Mouse (Mus musculus): Measurements from ENCODE around the gene Amn.

DNA sequence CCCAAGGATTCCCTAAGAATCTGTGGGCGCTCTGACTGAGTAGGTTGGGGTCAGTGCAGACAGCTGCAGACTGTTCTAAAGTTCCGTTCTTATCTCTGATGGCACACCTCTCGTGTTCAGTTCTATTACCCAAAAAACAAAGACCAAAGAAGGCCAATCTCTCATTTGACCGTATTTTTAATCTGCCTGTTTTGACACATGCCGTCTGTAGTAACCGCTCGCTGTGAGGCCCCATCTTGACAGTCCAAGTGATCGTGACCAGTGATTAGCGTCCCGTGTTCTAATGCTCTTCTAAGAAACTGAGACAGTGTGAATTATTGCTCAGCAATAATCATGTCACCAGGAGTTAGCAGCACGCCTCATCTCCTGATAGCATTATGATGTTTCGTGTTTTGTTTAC lies 4.3 kb upstream of the Amn start:
- TF ChIP-seq POLR2A (IDR thresholded peaks at IDR 0.05; ENCODE audit: borderline replicate concordance, extremely low read depth, low read depth, low read length) = no peak
- TF ChIP-seq CTCF (IDR thresholded peaks at IDR 0.05; ENCODE audit: insufficient read depth, low read length) = no peak

Measured in lung, adult 2 months (tissue).